Mouse (Mus musculus) megakaryocyte, embryonic 14.5 days (primary cell): ENCODE measurements around the gene Hcst. TPM values are rescaled to one million over a fixed set of nuclear protein-coding genes. Genes with fewer than 3 reads are reported as not detected.

ENCODE experiments used
- H3K27me3 ChIP-seq: replicated peaks from 2 replicates; pipeline ENCODE3; 2012; ENCODE audit warnings: inconsistent platforms
- H3K36me3 ChIP-seq: replicated peaks from 2 replicates; pipeline ENCODE3; 2012; ENCODE audit warnings: low read length, inconsistent platforms, mixed read lengths
- H3K4me1 ChIP-seq: 2 replicates; pipeline ENCODE4 v1.6.1; 2012; ENCODE audit warnings: inconsistent platforms
- H3K4me3 ChIP-seq: replicated peaks from 2 replicates; pipeline ENCODE3; 2012; ENCODE audit warnings: moderate library complexity, mild to moderate bottlenecking, inconsistent platforms
- H3K9me3 ChIP-seq: 2 replicates; pipeline ENCODE4 v1.6.1; 2012; ENCODE audit warnings: inconsistent platforms
- FLI1 ChIP-seq: IDR thresholded peaks from 2 replicates; pipeline ENCODE4 v1.6.1; 2012; ENCODE audit warnings: low read length, inconsistent platforms, mixed read lengths
- GATA1 ChIP-seq: IDR thresholded peaks from 3 replicates; pipeline ENCODE4 v1.6.1; 2012; ENCODE audit warnings: mixed read lengths, low read length, inconsistent platforms, borderline replicate concordance
- polyA plus RNA-seq: library from polyadenylated mRNA; stranded (reverse); fragments of >175 nt; gene quantifications from 2 replicates; pipeline ENCODE4 v1.2.3, GENCODE M21; 2012; ENCODE audit warnings: low replicate concordance; ENCODE audit not compliant: insufficient read depth

The Hcst gene
- polyA plus RNA-seq, 1 experiment = 11.1 TPM

- Histone ChIP-seq H3K27me3 (peaks cover 87% of the 10 kb centered on the region), H3K4me3 (peak overlapping the region; percentile 88), H3K9me3 (no peaks in the 10 kb centered on the region), H3K36me3 (no peaks in the 10 kb centered on the region), H3K4me1 (peaks cover 25% of the 10 kb centered on the region)
- TF ChIP-seq GATA1 = no peak
Observed at GRCm38 (mm10) chr7:30453766-30454165, 34.1 kb upstream of the Hcst start.

- Histone ChIP-seq H3K9me3 (peaks cover 1% of the 10 kb centered on the region; the same call in 1 of the 2 replicates), H3K36me3 (no peaks in the 10 kb centered on the region), H3K27me3 (peaks cover 86% of the 10 kb centered on the region), H3K4me3 (peak overlapping the region; percentile 88), H3K4me1 (peaks cover 25% of the 10 kb centered on the region)
- TF ChIP-seq FLI1 = no peak
- no peak for TF ChIP-seq GATA1
Observed at GRCm38 (mm10) chr7:30453327-30453726, 33.7 kb upstream of the Hcst start.

GRCm38 (mm10) chr7:30450241-30450640 is 30.6 kb upstream of the Hcst start:
- Histone ChIP-seq H3K4me3 (no peak overlapping the region), H3K27me3 (peaks cover 83% of the 10 kb centered on the region), H3K36me3 (no peaks in the 10 kb centered on the region), H3K4me1 (peaks cover 23% of the 10 kb centered on the region), H3K9me3 (peaks cover 27% of the 10 kb centered on the region)
- TF ChIP-seq GATA1 (no peak), FLI1 (no peak)

GRCm38 (mm10) chr7:30444971-30445751 is 25.5 kb upstream of the Hcst start, which contains the start of gene Aplp1:
Gene Aplp1, minus strand, starts transcription at chr7:30445535.
- Histone ChIP-seq H3K4me3 (peak within 1 kb of the TSS; percentile 89), H3K27me3 (peaks cover 88% of the 10 kb centered on the region), H3K36me3 (no peaks in the 10 kb centered on the region), H3K4me1 (peaks cover 19% of the 10 kb centered on the region), H3K9me3 (peaks cover 27% of the 10 kb centered on the region)
- TF ChIP-seq GATA1 (no peak), FLI1 (no peak)

GRCm38 (mm10) chr7:30444154-30444970 is 24.7 kb upstream of the Hcst start:
- Histone ChIP-seq H3K4me3 (peak overlapping the region; percentile 89), H3K4me1 (peaks cover 19% of the 10 kb centered on the region), H3K9me3 (peaks cover 27% of the 10 kb centered on the region), H3K27me3 (peaks cover 88% of the 10 kb centered on the region), H3K36me3 (no peaks in the 10 kb centered on the region)
- TF ChIP-seq FLI1 = no peak
- TF ChIP-seq GATA1 = no peak

- peaks cover 19% of the 10 kb centered on the region for H3K4me1 ChIP-seq
- peaks cover 27% of the 10 kb centered on the region for H3K9me3 ChIP-seq
- H3K27me3 ChIP-seq = peaks cover 89% of the 10 kb centered on the region
- H3K36me3 ChIP-seq = no peaks in the 10 kb centered on the region
- no peak for TF ChIP-seq FLI1
- TF ChIP-seq GATA1 = no peak
- no peak overlapping the region for H3K4me3 ChIP-seq
Observed at GRCm38 (mm10) chr7:30443696-30444095, 24.0 kb upstream of the Hcst start.

- Histone ChIP-seq H3K4me3 (no peak overlapping the region), H3K4me1 (peaks cover 23% of the 10 kb centered on the region), H3K9me3 (no peaks in the 10 kb centered on the region), H3K27me3 (peaks cover 85% of the 10 kb centered on the region), H3K36me3 (no peaks in the 10 kb centered on the region)
- no peak for TF ChIP-seq GATA1
- no peak for TF ChIP-seq FLI1
Observed at GRCm38 (mm10) chr7:30440697-30441096, 21.0 kb upstream of the Hcst start.

GRCm38 (mm10) chr7:30439734-30440133 is 20.1 kb upstream of the Hcst start:
- TF ChIP-seq FLI1 (no peak), GATA1 (no peak)
- no peaks in the 10 kb centered on the region for H3K36me3 ChIP-seq
- no peaks in the 10 kb centered on the region for H3K9me3 ChIP-seq
- H3K4me1 ChIP-seq = peaks cover 17% of the 10 kb centered on the region
- H3K4me3 ChIP-seq = no peak overlapping the region
- peaks cover 84% of the 10 kb centered on the region for H3K27me3 ChIP-seq

- peaks cover 20% of the 10 kb centered on the region for H3K4me1 ChIP-seq
- no peaks in the 10 kb centered on the region for H3K36me3 ChIP-seq
- peak overlapping the region; percentile 3 for H3K4me3 ChIP-seq
- H3K9me3 ChIP-seq = no peaks in the 10 kb centered on the region
- TF ChIP-seq GATA1 (no peak), FLI1 (no peak)
- H3K27me3 ChIP-seq = peaks cover 63% of the 10 kb centered on the region
Observed at GRCm38 (mm10) chr7:30436879-30437278, 17.2 kb upstream of the Hcst start.

GRCm38 (mm10) chr7:30435156-30435555 is 15.5 kb upstream of the Hcst start:
- TF ChIP-seq FLI1 (no peak), GATA1 (no peak)
- Histone ChIP-seq H3K4me3 (no peak overlapping the region), H3K4me1 (peaks cover 37% of the 10 kb centered on the region), H3K27me3 (peaks cover 50% of the 10 kb centered on the region), H3K36me3 (no peaks in the 10 kb centered on the region), H3K9me3 (no peaks in the 10 kb centered on the region)
